Mouse (Mus musculus): ENCODE data around the gene Cdh24.

DNA sequence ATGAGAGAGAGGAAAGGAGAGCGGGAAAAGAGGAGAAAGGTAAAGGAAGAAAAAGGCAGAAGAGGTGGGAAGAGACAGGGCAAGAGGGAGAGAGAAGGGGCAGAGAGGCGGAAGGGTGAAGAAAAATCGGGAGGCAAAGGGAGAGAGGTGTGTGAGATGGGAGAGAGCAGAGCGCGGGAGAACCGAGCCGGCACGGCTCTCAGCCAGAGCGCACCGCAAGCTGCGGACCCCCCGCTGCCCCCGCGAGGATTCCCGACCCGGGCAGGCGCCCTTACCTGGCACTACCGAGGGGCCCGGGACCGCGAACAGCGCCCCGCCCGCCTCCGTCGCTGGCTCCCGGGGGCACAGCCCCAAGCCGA, 239 bp downstream of the Cdh24 start, which contains the start of gene Gm17606:
- TF ChIP-seq POLR2A (IDR thresholded peaks at IDR 0.05; ENCODE audit: borderline replicate concordance, control insufficient read depth, low read depth, low read length): no peak
- no peak for TF ChIP-seq CTCF (IDR thresholded peaks at IDR 0.05; ENCODE audit: control insufficient read depth, insufficient read depth, low read length)

Data from bone marrow, adult 2 months (tissue).